Mouse (Mus musculus): ENCODE measurements around the gene Lrmda.

The Lrmda gene

GRCm38 (mm10) chr14:22043420-22043819, 23.9 kb downstream of the Lrmda start:
- no peak for DNase-seq (ENCODE audit: low read depth)

DNA sequence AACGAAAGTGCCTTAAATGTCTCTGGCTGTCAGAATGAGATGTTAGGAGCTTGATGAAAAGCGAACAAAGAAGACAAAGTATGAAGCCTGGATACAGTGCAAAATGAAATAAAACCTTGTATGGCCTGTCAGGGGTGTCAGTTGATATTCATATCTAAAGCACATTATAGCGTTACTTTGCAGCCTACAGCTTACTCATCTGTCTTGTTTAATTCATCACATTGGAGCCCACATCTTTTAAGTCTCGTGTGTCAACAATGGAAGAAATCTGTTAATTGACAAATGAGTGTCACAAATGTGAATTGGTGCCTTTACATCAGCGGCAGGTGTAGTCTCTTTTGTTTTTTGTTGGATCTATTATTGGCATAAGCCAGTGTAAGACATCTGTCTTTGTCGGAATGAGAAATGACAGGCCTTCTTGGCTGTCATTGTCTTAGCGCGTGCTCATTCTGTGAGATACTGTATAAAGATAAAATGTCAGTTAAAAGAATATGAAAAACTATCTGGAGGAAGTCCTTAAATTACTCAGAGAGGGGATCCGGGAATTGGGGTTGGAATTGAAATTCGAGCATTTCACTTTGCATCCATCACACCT, 26.8 kb downstream of the Lrmda start:
- no peak for DNase-seq (ENCODE audit: low read depth)

GRCm38 (mm10) chr14:22048068-22048899, 28.8 kb downstream of the Lrmda start:
- no peak for DNase-seq (ENCODE audit: low read depth)

DNA sequence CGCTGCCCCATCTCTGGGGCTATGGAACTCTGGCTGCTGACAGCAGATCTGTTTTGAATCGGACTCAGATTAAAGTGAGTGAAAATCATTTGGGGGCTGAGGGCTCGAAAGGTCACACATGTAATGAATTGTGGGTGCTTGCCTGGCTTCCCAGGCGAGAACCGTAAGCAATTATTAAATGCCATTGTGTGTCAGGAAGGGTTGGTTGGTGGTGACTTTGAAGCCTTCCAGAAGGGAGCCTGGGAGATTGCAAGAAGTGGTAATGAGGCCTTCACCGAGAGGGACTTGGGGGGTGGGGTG, 29.3 kb downstream of the Lrmda start:
- DNase-seq (ENCODE audit: low read depth): no peak

DNA sequence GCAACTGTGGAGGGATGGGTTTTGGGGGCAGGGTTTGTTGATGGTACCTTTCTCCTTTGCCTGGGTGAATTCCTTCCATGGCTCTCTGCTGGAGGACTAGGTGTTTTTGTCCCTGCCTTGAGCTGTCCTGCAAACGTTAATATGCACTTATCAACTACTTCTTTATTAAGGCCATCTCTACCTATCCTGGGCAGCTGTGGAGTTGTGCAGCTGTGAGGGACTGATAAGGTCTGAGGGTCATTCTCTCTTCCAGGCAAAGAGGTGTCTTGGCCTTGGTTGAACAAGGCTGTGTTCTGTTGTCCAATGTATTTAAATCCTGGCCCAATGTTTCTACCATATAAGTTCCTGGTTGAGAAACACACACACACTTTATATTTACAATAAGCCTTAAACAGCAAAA, 29.8 kb downstream of the Lrmda start:
- no peak for DNase-seq (ENCODE audit: low read depth)

DNA sequence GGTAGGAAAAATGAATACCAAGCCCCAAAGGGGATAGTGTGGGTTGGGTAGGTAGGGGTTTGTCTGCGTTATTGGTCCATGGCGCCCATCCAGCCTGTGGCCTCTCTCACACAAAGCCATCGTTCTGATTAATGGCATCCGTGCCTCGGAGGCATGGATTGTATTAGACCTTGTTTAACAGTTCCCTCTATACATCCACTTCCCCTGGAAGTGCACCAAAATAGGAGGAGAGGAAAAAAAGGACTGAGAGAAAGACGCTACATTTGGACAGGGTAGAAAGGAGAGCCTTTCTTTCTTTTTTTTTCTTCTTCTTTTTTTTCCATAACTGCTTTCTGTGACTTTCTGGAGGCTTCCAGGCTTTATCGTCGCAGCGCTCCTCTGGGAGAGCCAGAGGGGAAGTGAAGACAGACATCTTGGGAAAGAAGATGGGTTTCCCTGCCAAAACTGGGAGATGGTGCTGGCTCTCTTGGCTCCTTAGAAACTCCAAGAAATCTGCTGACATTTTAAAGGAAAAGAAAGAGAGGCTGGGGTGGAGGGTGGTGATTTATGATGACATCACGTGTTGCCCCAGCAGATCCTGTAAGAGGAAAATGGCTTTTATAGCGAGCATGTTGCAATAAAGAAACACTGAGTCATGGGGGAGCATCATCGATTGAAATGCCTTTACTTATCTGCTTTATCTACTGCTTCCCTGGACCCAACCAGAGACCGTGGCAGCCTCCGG, 32.6 kb downstream of the Lrmda start:
- DNase-seq (ENCODE audit: low read depth): peak; percentile 82

DNA sequence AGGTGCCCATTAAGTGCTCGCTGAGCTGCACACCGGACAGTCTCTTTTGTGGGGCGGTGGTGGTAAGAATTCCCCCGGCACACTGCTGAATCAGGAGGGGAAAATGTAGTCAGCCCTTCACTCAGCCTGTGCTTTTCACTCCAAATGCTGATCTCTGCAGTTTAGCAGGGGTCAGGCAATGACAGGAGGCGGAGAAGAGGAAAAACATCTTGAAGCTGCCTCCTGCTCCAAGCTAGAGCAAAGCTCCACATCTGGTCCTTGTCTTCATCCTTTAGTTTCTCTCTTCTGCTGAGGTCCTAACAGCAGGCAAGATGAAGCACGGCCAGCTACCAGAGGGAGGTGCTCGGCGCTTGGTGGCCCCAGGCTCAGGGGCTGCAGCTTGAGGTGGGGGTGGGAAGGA, 36.1 kb downstream of the Lrmda start:
- DNase-seq (ENCODE audit: low read depth): no peak

GRCm38 (mm10) chr14:22056246-22056645, 36.7 kb downstream of the Lrmda start:
- DNase-seq (ENCODE audit: low read depth): no peak

DNA sequence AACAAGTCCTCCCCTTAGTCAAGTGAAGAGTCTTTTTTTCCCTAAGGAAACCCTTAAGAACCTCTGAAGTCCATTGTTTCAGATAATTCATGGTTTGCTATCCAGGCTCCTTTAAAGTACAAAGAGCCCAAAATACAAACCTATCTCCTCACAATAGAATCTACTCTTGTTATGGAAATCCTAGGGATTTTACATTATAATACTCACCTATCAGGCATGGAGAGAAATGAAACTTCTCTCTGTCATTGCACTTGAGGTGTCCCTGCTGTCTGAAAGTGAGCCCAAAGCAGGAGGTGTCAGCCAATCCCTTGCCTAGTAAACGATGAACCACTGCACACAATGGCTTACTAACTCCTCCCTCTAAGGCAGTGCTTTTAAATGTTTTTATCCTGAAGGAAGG, 39.2 kb downstream of the Lrmda start:
- no peak for DNase-seq (ENCODE audit: low read depth)

GRCm38 (mm10) chr14:22059348-22059861, 39.9 kb downstream of the Lrmda start:
- no peak for DNase-seq (ENCODE audit: low read depth)

DNA sequence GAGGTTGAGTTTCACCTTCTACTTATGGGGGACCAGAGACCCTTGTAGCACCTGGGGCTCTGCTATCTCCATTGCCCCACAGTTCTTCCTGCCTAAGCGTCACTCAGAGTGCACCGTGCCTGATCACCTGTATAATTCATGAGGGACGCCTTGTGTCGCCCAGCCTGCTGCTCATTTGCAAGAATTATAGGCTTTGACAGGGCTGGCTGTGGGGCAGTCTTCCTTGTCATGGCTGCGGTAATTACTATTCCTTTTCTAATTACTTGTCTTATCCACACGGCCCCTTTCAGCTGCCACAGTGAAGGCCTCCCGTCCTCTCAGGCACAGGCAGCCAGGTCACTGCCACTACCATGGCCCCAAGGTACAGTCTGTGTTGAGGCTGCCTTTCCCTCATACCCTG, 41.3 kb downstream of the Lrmda start:
- DNase-seq (ENCODE audit: low read depth): no peak

DNA sequence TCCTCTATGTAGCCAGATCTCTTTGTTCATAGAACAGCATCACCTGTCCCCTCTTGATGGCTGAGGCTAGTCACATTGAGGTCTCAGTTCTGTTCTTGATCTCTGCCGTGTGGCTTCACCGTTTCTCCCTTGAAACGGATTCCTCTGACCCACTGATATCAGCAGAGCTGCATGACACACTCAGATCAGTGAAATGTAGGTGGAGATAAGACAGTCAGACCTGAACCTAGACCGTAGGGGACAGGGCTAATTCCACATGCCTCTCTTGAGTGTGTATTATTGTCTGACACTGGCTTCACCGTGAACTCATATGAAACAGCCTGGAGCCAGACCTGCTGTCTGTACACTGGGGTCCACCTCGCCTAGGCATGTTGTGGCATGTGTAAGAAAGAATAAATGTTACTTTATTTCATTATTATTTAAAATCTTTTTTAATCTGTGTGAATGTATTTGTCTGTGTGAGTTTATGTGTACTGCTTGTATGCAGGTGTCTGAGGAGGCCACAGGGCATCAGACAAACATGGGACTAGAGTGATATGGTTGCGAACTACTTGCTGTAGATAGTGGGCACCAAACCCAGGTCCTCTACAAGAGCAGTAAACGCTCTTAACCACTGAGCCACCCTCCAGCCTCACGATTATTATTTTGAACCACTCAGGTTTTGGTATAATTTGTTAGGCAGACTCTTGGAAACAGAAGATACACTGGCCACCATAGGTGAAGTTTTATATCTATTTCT, 42.8 kb downstream of the Lrmda start:
- no peak for DNase-seq (ENCODE audit: low read depth)

DNA sequence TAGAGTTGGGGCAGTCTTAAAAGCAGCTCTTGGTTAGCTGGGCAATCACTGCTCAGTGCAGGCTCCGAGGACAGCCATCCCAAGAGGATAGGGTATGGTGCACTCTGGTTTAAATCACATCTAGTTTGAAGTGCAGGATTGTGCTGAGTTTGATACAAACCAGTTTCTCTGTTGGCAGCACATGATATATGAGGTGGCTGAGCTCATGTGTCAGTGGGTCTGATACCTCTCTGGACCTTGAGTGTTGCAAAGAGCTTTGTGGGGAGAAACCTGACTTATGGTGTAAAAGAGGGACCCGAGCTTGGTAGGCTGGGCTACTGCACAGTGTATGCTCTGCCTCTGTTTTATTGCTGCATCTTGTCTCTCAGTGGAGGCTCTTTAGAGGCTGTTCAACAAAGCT, 49.7 kb downstream of the Lrmda start:
- no peak for DNase-seq (ENCODE audit: low read depth)

- no peak for DNase-seq (ENCODE audit: low read depth)
Observed at GRCm38 (mm10) chr14:22073385-22073784, 53.9 kb downstream of the Lrmda start.

DNA sequence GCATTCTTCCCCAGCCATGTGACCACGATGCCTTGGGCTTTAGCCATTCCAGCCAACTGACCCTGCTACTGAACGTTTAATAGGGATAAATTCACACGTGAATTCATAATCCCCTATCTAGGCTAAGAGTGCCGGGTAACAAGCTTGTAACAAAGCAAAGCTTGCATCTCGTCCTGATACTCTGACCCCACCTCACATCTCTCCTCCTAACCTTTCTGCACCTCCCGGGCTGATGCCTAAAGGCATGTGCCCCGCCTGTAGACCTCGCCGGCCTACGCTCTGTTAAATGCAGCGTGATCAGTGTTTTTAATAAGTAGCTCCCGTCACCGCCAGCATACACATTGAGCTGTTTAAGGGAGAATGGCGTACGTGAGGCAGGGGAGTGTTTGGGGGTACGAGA, 54.7 kb downstream of the Lrmda start:
- DNase-seq (ENCODE audit: low read depth): no peak

DNA sequence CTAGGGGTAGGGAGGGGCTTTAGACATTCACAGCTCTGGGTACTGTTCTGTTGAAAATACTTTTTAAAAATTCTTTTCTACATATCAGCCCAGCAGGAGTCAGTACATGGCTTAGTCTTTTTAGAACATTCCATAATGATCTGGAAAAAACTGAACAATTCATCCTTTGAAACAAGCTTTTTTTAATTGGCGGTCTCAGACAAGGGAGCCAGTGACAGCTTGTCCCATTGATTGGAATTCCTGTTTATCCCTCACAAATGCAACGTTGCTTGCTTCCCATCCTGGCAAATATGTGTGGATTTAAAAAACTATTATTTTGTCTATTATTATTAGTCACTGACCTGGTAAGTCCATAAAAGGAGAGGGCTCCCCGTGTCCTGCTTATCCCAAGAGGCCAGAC, 64.4 kb downstream of the Lrmda start:
- no peak for DNase-seq (ENCODE audit: low read depth)

GRCm38 (mm10) chr14:22085411-22085810, 65.9 kb downstream of the Lrmda start:
- DNase-seq (ENCODE audit: low read depth): no peak

GRCm38 (mm10) chr14:22088604-22089003, 69.1 kb downstream of the Lrmda start:
- no peak for DNase-seq (ENCODE audit: low read depth)

- DNase-seq (ENCODE audit: low read depth): no peak
Observed at GRCm38 (mm10) chr14:22089331-22089730, 69.8 kb downstream of the Lrmda start.

GRCm38 (mm10) chr14:22089866-22090470, 70.5 kb downstream of the Lrmda start:
- peak; percentile 2 for DNase-seq (ENCODE audit: low read depth)

GRCm38 (mm10) chr14:22090778-22091211, 71.3 kb downstream of the Lrmda start:
- DNase-seq (ENCODE audit: low read depth): peak; percentile 67

- peak; percentile 39 for DNase-seq (ENCODE audit: low read depth)
Observed at GRCm38 (mm10) chr14:22091306-22091705, 71.8 kb downstream of the Lrmda start.
